ENCODE assay signal across 8 mouse cellular contexts in the genomic region with DNA sequence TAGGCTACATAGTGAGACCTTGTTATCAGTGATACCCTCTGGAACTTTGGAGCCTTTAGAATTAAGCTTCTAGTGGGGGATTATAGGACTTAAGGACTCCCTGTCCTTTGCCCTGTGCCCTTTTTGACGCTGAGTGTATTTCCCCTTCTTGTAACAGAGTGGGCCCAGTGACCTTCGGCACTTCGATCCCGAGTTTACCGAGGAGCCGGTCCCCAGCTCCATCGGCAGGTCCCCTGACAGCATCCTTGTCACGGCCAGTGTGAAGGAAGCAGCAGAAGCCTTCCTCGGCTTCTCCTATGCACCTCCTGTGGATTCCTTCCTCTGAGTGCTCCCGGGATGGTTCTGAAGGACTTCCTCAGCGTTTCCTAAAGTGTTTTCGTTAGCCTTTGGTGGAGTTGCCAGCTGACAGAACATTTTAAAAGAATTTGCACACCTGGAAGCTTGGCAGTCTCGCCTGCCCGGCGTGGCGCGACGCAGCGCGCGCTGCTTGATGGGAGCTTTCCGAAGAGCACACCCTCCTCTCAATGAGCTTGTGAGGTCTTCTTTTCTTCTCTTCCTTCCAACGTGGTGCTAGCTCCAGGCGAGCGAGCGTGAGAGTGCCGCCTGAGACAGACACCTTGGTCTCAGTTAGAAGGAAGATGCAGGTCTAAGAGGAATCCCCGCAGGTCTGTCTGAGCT.
A peak's percentile ranks its signal among the peaks of the same experiment; 100 is the strongest.
DNase-seq lines count a peak whose midpoint lies in the region; ATAC-seq and TF ChIP-seq lines count a peak whose summit lies in the region.

No protein-coding gene starts in this region.

- H3K27ac ChIP-seq in heart, adult 2 months = peak overlapping the region; percentile 48
- no peak overlapping the region for H3K27ac ChIP-seq in spleen, adult 2 months (ENCODE audit: insufficient read depth, low read length)
- H3K27ac ChIP-seq in limb, embryonic 13.5 days = no peak overlapping the region

- H3K9ac ChIP-seq in heart, adult 2 months (ENCODE audit: low read depth, low read length) = peak overlapping the region; percentile 64
- H3K9ac ChIP-seq in limb, embryonic 13.5 days = no peak overlapping the region

- peak in 1 of 2 experiments; percentile 30 for DNase-seq in heart, adult 2 months
- DNase-seq in heart, adult 8-10 months (ENCODE audit: low spot score) = no peak
- DNase-seq in spleen, adult 2 months (ENCODE audit: low read depth in 1 of 2, low spot score in 2 of 2) = no peak
- DNase-seq in spleen, adult 18-20 months = no peak
- no peak for DNase-seq in urinary bladder, adult 2 months (ENCODE audit: low spot score)
- DNase-seq in urinary bladder, postnatal 4 days (ENCODE audit: low spot score in 2 of 2) = no peak
- no peak for DNase-seq in layer of hippocampus, adult 9-10 months (ENCODE audit: low spot score)

- WGBS in heart, adult 2 months = 45% methylated on average over 28 of the region's 28 CpGs
- WGBS in spleen, adult 2 months = 88% methylated on average over 28 of the region's 28 CpGs
- WGBS in limb, embryonic 13.5 days = 87% methylated on average over 28 of the region's 28 CpGs

- TF ChIP-seq POLR2A in heart, adult 2 months (IDR thresholded peaks at IDR 0.05; ENCODE audit: insufficient read depth, low read depth, low read length) = no peak
- no peak for TF ChIP-seq POLR2A in spleen, adult 2 months (IDR thresholded peaks at IDR 0.05; ENCODE audit: low read depth, low read length)

- no peaks in the 10 kb centered on the region for H3K9me3 ChIP-seq in limb, embryonic 13.5 days

- H3K27me3 ChIP-seq in heart, adult 2 months (ENCODE audit: control insufficient read depth, insufficient read depth, low read length) = no peaks in the 10 kb centered on the region
- no peaks in the 10 kb centered on the region for H3K27me3 ChIP-seq in spleen, adult 2 months (ENCODE audit: control insufficient read depth, insufficient read depth, low read length)
- no peaks in the 10 kb centered on the region for H3K27me3 ChIP-seq in limb, embryonic 13.5 days

- peak overlapping the region; percentile 91 for H3K4me3 ChIP-seq in heart, adult 2 months
- H3K4me3 ChIP-seq in spleen, adult 2 months (ENCODE audit: extremely low read depth, insufficient read depth, insufficient read length) = 0 out of 2 replicates have a peak overlapping the region, but pooled peaks have one; percentile 13
- peak overlapping the region; percentile 20 for H3K4me3 ChIP-seq in limb, embryonic 13.5 days

- H3K4me2 ChIP-seq in limb, embryonic 13.5 days (replicated peaks) = peak overlapping the region; percentile 60

- no peak for TF ChIP-seq CTCF in heart, adult 2 months (IDR thresholded peaks at IDR 0.05)
- TF ChIP-seq CTCF in spleen, adult 2 months (IDR thresholded peaks at IDR 0.05; ENCODE audit: extremely low read depth, insufficient read depth, insufficient read length, insufficient replicate concordance) = no peak

- H3K36me3 ChIP-seq in heart, adult 2 months (ENCODE audit: control insufficient read depth, insufficient read depth, low read length) = peaks cover 23% of the 10 kb centered on the region
- H3K36me3 ChIP-seq in spleen, adult 2 months (ENCODE audit: control insufficient read depth, insufficient read depth, low read length) = peaks cover 27% of the 10 kb centered on the region
- H3K36me3 ChIP-seq in limb, embryonic 13.5 days = peaks cover 30% of the 10 kb centered on the region

- TF ChIP-seq EP300 in heart, adult 2 months (IDR thresholded peaks at IDR 0.05; ENCODE audit: insufficient read depth, low read depth, low read length) = 0 out of 2 replicates have a peak, but pooled peaks have one; percentile 3

- intact Hi-C loops in heart, adult 2 months (cut with DNase I) = no loop called here

- no peaks in the 10 kb centered on the region for H3K4me1 ChIP-seq in heart, adult 2 months (ENCODE audit: control insufficient read depth, insufficient read depth, low read length)
- H3K4me1 ChIP-seq in spleen, adult 2 months (ENCODE audit: control insufficient read depth, insufficient read depth, insufficient read length) = peaks cover 4% of the 10 kb centered on the region; the same call in 1 of the 2 replicates
- H3K4me1 ChIP-seq in limb, embryonic 13.5 days = peaks cover 26% of the 10 kb centered on the region

- no peaks in the 10 kb centered on the region for H3K79me2 ChIP-seq in heart, adult 2 months (replicated peaks; ENCODE audit: control insufficient read depth, insufficient read depth, low read length)

- ATAC-seq in limb, embryonic 13.5 days (ENCODE audit: low FRiP score, low read depth) = no peak

Comparison
In these comparisons a context has a peak if more than half of its experiments do, and no peak if none do; other contexts are left out.
1. H3K4me3 ChIP-seq: peak in every context shown above with its lines; median percentile 91 in heart, adult 2 months; 20 in limb, embryonic 13.5 days; 13 in spleen, adult 2 months.